Mouse (Mus musculus) G1E-ER4 (cell line): ENCODE results near the gene Adgb. TPM values are rescaled to one million over a fixed set of nuclear protein-coding genes. Genes with fewer than 3 reads are reported as not detected.

ENCODE experiments used
- GATA1 ChIP-seq: IDR thresholded peaks from one replicate; pipeline ENCODE4 v1.8.0; 2012; ENCODE audit warnings: low read length, inconsistent platforms
- polyA plus RNA-seq: library from polyadenylated mRNA; stranded (reverse); fragments of >175 nt; gene quantifications from 2 replicates; pipeline ENCODE4 v1.2.3, GENCODE M21; 2012

Gene Adgb
- polyA plus RNA-seq, 1 experiment, result not detected

DNA sequence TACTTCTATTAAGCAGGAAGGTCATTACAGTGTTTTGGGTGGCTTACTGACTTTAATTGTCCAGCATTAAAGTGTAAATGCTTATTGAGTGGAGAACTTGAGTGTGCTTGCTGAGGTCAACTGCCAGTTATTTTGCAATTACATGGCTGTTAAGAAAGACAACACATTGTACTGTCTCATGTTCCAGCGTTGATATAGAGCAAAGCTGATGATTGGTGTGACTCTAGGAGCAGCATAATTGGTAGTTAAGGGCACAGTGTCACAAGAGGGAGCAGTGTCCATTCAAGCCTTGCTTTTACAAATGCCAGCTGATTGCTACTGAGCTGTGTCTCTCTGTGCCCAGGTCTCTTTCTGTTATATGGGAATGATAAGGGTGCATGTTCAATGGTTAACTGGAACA is 97.5 kb downstream of the Adgb start:
- TF ChIP-seq GATA1, result no peak

DNA sequence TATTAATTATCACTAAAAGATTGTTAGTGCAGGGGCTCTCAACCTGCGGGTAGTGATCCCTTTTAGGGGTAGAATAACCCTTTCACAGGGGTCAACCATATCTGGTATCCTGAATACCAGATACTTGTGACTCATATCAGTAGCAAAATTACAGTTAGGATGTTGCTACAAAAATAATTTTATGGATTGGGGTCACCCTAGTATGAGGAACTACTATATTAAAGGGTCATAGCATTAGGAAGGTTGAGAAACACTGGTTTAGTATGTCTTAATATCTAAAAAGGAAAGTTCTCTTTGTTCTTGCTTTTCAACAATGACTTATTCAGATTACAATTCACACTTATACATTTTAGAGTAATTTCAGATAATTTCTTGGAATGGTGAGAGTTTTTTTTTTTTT is 108.1 kb downstream of the Adgb start:
- no peak for TF ChIP-seq GATA1

DNA sequence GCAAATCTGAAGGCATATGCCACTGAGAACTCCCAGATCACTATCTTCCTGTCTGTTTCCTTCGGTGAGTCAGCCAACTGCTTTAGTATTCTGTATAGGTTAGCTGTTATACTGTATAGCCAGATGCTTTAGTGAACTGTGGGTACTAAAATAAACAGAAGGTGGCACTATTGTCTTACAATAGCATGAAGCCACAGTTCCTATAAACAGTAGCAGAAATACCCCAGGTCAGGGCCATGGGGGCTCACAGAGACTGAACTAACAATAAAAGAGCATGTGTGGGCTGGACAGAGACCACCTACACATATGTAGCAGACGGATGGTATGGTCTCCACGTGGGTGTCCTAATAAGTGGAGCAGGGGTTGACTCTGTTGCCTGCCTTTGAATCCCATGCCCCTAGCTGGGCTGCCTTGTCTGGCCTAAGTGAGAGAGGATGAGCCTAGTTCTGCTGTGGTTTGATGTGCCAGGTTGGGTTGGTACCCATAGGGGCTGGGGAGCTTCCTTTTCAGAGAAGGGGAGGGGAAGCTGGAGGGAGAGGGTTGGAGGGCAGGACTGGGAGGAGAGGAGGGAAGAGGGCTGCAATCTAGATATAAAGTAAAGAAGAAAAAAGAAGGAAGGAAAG is 116.4 kb downstream of the Adgb start:
- no peak for TF ChIP-seq GATA1

DNA sequence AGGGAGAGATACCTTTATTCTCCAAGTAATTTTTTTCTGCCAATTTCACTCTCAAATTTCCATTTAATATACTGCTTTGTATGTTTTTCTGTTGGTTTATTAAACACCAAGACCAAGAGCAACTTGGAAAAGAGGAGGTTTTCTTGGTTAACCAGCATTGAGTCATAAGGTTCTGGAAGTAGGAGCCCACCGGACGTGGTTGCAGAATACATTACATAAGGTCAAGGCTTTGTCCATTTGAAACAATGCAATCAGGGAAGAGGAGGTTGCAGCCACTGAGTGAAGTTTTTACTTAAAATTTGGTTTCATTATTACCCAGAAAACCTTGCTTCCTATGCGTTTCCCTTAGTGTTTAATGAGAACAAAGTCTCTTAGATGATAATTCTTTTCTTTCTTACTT is 119.9 kb downstream of the Adgb start:
- no peak for TF ChIP-seq GATA1

DNA sequence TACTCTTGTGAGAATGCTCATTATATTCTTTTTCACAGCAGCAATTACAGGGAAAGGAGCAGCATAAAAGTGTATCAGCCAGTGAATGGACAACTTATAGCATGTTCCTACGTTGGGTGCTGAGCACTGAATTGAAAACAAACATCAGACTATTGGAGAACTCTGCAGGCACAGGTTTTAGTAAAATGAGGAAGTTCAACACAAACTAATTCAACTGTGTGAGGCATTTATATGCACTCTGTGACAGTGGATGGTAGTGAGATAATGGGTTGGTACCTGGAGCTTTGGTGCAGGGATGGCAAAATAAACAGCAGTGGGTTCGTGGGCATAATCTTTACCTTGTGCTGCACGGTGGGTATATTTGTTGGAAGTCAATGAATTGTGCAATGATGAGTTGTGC is 121.6 kb downstream of the Adgb start:
- TF ChIP-seq GATA1, result no peak

DNA sequence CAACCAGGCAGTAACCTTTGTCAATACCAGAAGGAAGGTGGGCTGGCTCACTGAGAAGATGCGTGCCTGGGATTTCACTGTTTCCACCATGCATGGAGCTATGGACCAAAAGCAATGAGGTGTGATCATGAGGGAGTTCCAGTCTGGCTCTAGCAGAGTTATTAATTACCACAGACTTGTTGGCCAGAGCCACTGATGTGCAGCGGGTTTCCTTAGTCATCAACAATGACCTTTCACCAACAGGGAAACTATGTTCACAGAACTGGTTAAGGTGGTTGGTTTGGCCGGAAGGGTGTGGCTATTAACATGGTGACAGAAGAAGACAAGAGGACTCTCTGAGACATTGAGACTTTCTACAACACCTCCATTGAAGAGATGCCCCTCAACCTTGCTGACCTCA is 128.2 kb downstream of the Adgb start:
- no peak for TF ChIP-seq GATA1

DNA sequence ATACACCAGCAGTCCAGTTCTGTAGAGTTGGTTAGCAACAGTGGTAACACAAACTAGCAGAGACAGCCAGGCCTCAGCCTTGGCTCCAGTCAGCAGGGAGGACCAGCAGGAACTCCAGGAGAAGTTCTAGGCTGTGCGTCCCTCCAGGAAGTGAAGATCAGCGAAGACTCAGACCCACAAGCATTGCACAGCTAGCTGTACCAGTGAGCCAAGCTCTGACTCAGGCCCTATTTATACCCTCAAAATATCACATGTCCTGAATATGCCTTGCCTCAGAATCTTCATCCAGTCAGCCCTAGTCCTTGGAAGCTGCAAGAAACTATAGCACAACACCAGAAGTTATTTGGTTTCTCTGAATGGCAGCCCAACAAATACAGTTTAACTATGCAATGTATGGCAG is 146.6 kb downstream of the Adgb start:
- no peak for TF ChIP-seq GATA1

DNA sequence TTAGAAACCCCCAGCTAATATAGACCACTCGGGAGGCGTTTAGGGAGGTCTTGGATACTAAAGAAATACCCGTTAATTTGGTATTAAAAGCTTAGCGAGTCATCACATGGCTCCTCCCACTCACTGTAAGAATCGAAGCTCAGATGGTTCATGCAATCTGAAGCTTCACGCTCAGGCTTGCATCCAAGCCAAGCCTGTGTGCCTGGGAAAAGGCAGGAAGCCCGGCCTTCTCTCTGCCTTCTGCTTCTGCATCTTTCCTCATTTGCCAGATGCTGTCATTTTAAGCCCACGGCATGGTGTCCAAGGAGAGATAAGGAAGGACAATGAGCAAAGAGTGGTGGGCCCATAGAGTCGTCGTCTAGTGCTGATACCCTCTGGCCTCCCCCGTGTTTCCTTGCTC is 149.2 kb downstream of the Adgb start:
- TF ChIP-seq GATA1, result no peak

DNA sequence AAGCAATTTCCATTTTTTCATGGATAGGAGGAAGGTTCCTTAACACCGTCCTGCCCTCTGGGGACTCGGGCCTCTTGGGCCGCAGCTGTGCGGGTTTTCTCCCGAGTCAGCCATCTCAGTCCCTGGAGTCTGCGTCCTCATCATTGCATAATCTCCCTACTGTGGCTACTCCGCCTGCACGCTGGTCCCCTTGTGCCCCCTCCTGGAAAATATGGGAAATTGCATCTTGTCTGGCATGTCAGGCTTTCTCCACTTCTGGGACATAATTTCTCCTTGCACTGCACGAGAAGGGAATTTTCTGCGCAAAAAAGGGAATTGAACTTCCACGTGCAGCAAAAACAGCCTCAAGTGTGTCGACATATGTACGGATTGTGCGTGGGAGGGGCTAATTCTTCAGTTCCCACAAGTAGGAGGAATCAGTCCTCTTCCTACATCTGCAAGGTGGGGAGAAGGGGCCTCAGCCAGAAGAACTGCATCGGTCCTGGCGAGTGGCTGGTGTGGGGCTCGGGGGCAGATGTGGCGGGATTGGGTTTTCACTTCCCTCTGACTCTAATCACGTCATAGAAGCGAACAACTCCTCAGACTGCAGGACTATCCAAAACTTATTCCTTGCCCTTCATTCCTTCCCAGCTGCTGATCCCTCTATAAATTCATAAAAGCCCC is 150.9 kb downstream of the Adgb start:
- no peak for TF ChIP-seq GATA1

DNA sequence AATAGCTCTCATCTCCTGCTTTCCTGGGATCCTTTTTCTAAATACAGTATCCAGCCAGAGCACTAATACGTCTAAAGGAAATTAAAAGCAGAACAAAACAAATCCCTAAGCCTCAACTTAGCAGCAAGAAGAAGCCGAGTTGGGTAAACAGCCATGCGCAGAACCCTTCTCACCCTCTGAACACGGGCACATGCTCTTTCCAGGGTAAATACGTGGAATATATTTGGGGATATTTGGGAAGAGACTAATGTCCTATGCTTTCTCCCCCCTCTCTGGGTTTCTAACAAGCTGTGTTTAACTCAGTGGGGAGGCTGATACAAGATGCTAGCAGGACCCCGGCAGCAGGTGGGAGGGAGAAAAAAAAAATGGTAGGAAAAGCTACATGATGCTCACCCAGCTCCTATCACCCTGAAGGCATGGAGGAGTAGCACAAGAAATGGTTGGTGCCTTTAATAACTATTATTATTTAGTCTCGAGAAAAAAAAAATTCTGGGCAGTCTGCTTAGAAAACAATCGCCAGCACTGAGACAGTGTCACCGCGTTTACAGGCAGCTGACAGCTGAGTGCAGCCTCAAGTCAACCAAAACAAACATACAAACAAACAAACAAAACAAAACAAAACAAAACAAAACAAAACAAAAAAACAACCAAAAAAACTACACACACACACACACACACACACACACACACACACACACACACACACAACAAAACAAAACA is 151.6 kb downstream of the Adgb start:
- TF ChIP-seq GATA1, result no peak

DNA sequence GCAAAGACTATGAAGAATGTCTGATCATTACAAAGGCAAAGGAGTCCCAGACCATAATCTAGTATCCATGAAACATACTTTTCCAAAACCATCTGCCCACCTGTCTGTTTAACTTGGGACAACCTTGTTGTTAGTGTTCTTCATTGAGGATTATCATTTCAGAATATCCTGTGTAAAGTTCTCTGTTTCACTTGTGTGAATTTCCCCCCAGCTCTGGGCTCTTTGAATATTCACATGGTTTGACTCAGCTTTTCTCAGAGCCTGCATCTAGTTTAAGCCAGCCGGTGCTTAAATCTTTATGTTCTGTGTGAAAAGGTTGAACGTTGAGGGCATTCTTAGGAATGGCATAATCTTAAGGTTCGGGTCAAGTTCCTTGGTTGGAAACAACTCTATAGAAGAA is 154.0 kb downstream of the Adgb start:
- TF ChIP-seq GATA1, result no peak

DNA sequence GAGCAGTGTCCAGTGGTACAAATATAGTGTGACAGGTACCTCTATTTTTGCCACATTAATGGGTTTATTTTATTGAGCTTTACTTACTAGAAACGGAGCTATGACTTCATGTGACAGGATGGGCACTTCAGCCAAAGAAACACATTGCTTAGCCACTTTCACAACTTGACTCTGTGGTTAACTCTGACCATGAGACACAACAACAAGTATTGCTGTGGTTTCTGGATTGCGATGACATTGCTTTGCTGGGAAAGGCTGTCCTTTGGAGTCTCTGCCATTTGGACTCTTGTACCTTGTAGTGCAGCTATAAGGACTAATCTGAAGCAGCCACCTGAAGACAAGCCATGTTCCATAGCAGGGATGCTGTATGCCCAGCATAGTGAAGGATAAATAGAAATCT is 156.5 kb downstream of the Adgb start:
- TF ChIP-seq GATA1, result no peak

DNA sequence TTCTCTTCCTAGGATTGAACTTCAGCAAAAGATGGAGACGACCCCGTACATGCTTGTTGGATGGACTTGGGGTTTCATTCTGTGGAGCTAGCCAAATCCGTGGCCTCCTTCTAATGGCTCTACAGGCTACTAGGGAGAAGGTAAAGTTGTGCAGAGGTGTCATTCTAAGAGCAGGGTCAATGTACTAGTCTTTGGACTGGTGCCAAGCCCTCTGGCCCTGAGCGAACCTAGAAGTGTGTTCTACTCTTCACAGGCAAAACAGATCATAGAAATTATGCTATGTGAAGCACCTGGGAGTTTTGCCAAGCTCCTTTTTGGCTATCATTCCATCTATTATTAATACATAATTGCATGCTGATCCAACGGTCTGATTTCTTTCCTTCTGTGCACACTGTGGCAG is 157.6 kb downstream of the Adgb start:
- TF ChIP-seq GATA1, result no peak

DNA sequence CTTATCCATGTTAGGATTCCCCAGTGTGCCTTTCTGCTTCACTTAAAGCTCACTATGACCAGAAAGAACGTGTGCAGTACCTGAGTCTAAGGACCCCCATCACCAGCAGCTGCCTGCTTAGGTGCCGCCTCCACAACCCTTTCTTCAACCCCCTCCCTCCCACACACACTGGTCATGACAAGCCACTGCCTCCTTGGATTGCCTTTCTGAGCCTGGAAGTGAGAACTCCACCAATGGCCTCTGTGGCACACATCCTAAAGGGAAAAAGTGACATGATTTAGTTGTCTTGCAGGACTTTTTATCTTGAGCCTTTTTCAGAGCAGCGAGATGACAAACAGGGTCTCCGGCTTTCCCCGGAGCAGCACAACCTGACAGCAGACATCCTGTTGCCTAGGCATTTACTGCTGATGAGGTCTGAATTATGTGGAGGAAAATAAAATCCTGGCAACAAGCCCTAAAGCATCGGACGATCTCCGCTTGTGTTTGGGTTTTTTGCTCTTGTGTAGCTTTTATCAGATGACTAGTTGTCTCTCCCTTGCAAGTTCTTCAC is 162.2 kb downstream of the Adgb start:
- TF ChIP-seq GATA1, result no peak

DNA sequence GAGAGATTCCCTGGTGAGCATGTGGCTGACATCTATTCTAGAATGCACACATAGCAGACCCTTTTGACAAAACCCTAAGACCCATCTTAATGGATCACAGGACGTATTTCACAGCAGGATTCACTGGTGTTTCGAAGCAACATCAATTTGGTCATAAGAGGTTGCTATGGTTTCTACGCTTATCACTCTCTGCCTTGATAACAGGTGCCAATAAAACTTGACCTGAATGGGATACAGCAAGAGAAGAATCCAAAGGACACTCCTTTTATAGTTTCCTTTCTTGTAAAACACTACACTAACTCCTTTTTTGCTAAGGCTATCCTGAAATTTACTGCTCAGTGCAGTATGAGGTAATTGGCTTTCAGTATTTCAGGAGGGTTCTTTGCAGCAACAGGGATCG is 163.1 kb downstream of the Adgb start:
- TF ChIP-seq GATA1, result no peak

DNA sequence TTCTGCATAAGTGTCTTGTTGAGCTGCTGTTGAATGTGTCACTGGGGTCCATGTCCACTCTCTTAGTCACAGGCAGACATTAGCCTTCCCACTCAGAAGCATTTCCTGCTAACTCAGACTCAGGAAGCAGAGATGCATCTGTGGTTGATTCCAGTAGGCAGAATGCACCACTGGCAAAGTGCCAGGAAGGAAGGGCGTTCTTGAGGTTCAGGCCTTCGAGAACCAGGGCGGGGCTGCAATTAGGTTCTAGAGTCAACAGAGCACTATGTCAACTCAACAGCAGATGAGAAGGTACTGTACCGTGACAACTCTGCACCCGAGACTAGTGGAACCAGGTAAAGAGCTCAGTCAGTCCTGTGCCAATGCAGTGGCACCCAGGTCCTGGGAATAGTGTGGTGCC is 164.7 kb downstream of the Adgb start:
- no peak for TF ChIP-seq GATA1

DNA sequence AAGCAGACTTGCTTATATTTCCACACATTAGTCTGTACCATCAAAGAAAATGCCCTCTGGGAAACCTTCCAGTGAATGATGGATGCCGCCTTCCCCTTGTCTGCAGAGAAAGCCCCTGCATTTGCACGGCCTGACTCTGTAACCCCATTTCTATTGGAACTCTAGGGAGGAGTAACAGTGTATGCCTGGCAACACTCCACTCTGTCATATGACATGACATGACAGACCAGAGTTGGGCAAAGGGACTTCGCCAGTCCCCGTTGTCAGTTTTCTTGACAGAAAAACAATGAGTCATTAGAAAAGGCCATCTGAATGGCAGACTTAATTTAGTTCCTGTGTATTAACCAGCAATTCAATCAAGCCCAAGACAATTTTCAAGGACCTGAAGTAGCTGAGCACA is 167.8 kb downstream of the Adgb start:
- no peak for TF ChIP-seq GATA1

DNA sequence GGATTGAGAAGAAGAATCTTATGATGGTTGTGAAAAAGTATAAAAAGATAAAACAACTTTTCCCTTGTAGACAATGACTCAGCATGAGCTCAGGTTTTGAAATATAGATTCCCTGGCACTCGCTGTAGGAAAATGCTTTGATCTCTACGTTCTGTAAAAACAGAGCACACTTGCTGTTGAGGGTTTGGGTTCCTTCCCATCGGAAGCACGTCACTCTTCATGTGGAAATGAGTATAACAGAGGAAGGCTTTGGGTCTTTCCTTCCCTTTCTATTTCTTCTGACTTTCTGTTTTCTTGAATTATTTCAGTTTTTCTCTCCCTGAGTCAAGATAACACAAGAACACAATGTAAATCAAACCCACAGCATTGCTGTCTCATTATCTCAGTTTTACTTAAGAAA is 170.4 kb downstream of the Adgb start:
- no peak for TF ChIP-seq GATA1
